Mouse (Mus musculus): ENCODE results near the gene Bloc1s5.
"Not testable (repeated sequence)": the region's sequence is repeated elsewhere in the genome, so short reads cannot be mapped to it uniquely, and the experiment has no call there.

The Bloc1s5 gene

DNA sequence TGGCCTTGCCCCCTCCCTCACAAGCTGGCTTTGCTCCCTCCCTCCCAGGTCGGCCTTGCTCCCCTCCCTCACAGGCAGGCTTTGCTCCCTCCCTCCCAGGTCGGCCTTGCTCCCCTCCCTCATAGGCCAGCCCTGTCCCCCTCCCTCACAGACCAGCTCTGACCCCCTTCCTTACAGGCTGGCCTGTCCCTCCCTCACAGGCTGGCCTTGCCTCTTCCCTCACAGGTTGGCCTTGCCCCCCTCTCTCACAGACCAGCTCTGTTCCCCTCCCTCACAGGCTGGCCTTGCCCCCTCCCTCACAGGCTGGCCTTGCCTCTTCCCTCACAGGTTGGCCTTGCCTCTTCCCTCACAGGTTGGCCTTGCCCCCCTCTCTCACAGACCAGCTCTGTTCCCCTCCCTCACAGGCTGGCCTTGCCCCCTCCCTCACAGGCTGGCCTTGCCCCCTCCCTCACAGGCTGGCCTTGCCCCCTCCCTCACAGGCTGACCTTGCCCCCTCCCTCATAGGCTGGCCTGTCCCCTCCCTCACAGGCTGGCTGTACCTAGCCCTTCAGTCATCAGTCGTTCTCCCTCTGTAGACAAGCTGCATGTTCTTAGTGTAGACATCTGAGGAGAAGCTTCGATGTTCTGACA, 16.8 kb downstream of the Bloc1s5 start:
- not testable (repeated sequence) for DNase-seq (ENCODE audit: low spot score in 2 of 2)

DNA sequence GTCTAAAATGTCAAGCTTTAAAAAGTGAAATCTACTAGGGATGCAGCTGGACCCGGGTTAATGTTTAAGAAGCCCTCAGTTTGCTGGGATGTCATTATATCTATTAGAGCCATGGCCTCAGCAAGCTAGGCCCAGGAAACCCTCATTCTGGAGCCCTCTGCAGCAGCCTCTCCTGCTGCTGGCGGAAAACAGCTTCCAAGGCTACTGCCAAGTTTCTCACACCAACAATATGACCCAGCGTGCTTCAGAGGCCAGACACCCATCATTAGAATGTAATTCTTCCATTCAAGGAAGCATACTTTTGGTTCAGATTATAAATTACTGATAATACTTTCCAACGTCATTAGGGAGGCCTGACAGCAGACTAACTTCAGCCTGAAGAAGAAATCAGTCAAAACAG, 18.0 kb downstream of the Bloc1s5 start:
- no peak for DNase-seq (ENCODE audit: low spot score in 2 of 2)

GRCm38 (mm10) chr13:38615656-38616055, 19.3 kb downstream of the Bloc1s5 start:
- DNase-seq (ENCODE audit: low spot score in 2 of 2) = no peak

DNA sequence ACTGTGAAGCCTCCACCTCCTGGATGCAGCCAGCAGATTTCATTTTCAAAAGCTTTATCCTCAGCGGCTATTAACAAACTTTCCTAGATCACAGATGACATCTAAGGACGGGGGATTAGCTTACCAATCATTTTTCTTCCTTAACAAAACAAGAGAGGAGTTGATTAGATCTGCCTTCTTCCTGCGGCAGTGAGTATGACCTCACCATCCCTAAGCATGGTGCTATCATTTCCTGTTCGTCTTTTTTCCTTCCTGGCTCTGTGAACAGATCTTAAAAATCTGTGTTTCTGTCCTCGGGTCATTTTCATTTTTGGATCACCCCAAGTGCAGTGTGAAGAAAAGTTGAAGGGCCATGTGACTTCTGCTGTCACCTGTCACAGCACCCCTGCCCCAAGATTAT, 20.6 kb downstream of the Bloc1s5 start:
- DNase-seq (ENCODE audit: low spot score in 2 of 2) = no peak

- DNase-seq (ENCODE audit: low spot score in 2 of 2) = no peak
These were observed 21.3 kb downstream of the Bloc1s5 start for GRCm38 (mm10) chr13:38613583-38613982.

DNA sequence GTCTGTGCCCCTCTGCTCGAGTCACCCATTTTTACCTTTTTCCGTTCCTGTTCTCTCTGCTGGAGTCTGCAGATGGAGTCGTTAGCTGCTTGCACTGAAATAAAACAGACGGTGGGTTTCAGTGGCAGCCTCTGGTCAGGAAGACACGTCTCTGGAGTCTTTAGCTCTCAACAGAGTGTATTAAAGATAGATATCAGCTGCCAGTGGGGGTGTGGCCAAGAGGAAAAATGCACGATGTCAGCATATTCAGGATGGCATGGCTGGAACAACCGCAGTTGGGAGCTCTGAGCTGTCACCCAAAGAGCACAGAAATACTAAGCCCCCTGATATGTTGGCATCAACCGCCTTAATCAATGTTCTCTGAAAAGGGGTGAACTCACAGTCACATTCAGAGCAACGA, 22.3 kb downstream of the Bloc1s5 start:
- no peak for DNase-seq (ENCODE audit: low spot score in 2 of 2)

DNA sequence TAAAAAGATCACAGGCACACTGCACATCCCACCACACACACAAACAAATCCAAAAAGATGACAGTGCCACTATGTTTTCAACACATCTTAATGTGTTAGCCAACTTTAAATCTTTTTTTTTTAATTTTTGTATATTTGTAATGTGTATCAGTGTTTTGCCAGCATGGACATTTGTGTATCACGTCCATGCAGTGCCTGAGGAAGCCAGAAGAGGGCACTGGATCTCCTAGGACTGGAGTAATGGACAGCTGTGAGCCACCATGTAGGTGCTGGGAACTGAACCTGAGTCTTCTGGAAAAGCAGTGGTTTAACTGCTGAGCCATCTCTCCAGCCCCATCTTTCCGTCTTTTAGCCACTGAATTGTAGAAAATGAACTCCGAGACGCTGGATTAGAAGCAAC, 22.7 kb downstream of the Bloc1s5 start:
- DNase-seq (ENCODE audit: low spot score in 2 of 2) = no peak

GRCm38 (mm10) chr13:38610336-38610735, 24.6 kb downstream of the Bloc1s5 start:
- DNase-seq (ENCODE audit: low spot score in 2 of 2) = no peak

DNA sequence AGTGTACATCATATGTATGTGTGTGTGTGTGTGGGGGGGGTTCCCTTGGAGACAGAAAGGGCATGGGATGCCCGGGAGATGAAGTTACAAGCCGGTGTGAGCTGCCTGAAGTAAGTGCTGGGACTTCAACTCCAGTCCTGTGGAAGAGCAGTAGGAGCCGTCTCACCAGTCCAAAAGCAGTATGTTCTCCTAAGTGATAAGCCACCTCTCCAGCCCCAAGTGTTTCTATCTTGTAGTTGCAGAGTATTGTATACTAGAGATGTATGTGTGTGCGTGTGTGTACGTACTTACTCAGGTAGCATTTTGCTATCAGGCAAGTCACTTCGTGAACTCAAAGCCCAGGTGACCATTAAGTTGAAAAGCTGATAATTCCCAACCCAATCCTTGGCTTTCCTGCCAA, 27.8 kb downstream of the Bloc1s5 start:
- DNase-seq (ENCODE audit: low spot score in 2 of 2) = no peak

DNA sequence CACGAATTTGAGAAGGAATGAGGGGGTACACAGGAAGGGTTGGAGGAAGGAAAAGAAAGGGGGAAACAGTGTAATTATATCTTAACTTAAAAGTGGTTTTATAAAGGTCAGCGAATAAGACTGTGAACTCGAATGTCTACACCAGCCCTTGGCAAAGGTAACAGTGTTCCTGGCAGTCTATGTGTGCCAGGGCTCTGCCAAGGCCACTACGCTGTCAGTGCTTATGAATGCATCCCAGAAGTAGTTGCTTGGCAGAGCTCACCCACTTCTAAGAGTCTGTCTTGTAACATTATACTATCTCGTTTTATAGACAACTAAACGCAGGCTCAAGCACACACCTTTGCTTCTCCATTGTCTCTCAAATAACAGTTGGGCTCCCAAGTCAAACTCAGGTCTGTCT, 29.6 kb downstream of the Bloc1s5 start:
- DNase-seq (ENCODE audit: low spot score in 2 of 2) = no peak

- peak; percentile 18 to 63 for DNase-seq (ENCODE audit: low spot score in 2 of 2)
These were observed 31.9 kb downstream of the Bloc1s5 start for GRCm38 (mm10) chr13:38602966-38603365.

GRCm38 (mm10) chr13:38602243-38602832, 32.6 kb downstream of the Bloc1s5 start:
- DNase-seq (ENCODE audit: low spot score in 2 of 2) = no peak

DNA sequence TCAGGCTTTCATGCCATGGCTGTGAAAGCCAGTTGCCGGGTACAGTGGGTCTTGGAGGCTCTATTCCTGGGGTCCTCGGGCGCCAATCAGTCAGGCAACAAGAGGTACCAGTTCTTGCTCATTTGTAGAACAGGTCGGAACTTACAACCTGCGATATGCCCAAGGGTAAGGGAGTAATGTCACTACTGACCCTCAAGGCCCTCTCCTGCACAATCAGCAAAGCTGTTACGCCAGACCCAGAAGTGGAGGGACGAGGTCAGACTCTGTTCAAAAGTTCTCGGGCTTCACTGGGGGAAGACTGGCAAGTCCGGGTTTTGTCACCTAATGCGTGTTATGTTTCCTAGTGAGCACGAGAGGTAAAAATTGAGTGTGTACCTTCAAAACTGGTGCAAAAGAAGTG, 34.1 kb downstream of the Bloc1s5 start:
- DNase-seq (ENCODE audit: low spot score in 2 of 2) = no peak

GRCm38 (mm10) chr13:38597076-38597475, 37.8 kb downstream of the Bloc1s5 start:
- no peak for DNase-seq (ENCODE audit: low spot score in 2 of 2)

GRCm38 (mm10) chr13:38596461-38596860, 38.4 kb downstream of the Bloc1s5 start:
- DNase-seq (ENCODE audit: low spot score in 2 of 2) = no peak

GRCm38 (mm10) chr13:38593114-38593513, 41.8 kb downstream of the Bloc1s5 start:
- no peak for DNase-seq (ENCODE audit: low spot score in 2 of 2)

DNA sequence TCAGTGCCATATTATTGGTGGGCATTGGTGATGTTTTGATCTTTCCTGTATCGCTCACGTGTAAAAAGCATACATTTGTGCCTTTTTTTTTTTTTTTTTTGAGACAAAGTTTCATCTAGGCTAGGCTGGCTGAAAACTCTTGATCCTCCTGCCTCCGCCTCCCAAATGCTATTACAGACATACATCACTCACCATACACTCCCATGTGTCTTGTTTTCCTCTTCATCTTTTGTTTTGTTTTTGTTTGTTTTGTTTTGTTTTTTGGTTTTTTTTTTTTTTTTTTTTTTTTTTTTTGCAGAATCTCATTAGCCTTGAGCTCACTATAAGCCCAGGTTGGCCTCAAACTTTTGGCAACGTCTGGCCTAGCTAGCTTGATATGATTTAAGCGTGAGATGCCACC, 47.6 kb downstream of the Bloc1s5 start:
- DNase-seq (ENCODE audit: low spot score in 2 of 2) = no peak

DNA sequence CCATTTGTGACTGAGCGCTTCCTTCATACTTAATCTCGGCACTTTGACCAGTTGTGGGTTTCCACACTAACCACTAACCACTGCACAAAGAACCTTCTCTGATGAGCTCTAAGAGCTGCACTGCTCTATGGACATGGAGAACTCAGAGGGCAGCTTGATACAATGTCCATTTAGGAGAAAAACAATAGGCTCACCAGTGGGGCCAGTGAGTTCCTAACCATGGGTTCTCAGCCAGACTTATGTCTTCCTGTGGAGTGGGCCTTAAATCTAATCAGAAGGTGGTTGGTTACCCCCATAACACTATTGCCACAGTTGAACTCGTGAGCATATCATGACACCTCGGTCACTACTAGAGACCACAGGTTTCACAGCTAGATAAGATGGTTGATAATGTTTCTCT, 48.5 kb downstream of the Bloc1s5 start:
- no peak for DNase-seq (ENCODE audit: low spot score in 2 of 2)

- DNase-seq (ENCODE audit: low spot score in 2 of 2) = no peak
These were observed 52.1 kb downstream of the Bloc1s5 start for GRCm38 (mm10) chr13:38582768-38583167.

- DNase-seq (ENCODE audit: low spot score in 2 of 2) = peak in 1 of 2 experiments; percentile 18
These were observed 54.1 kb downstream of the Bloc1s5 start for GRCm38 (mm10) chr13:38580601-38581457.

GRCm38 (mm10) chr13:38579971-38580600, 54.8 kb downstream of the Bloc1s5 start:
- DNase-seq (ENCODE audit: low spot score in 2 of 2) = no peak

GRCm38 (mm10) chr13:38574668-38575067, 60.2 kb downstream of the Bloc1s5 start:
- no peak for DNase-seq (ENCODE audit: low spot score in 2 of 2)

Data from left cerebral cortex, adult 9 months (tissue).